Mouse (Mus musculus) liver, embryonic 16.5 days (tissue): ENCODE measurements around the gene Copz2. TPM values are rescaled to one million over a fixed set of nuclear protein-coding genes. Genes with fewer than 3 reads are reported as not detected.

Source experiments
- ATAC-seq: fragments of 200-750 bp; cut with Nextera tagmentation; 2 replicates; pipeline ENCODE4 v1.8.0; 2017; ENCODE audit warnings: low read depth, mild to moderate bottlenecking, moderate number of reproducible peaks, moderate library complexity
- H3K27ac ChIP-seq: fragments of 300-500 bp; sonication (generic); 2 replicates; pipeline ENCODE4 v1.5.1; 2014; ENCODE audit warnings: mild to moderate bottlenecking, low read length
- H3K27me3 ChIP-seq: fragments of 300-500 bp; sonication (generic); 2 replicates; pipeline ENCODE4 v1.6.1; 2014; ENCODE audit warnings: low read depth, low read length, mixed read lengths; ENCODE audit not compliant: control insufficient read depth, insufficient read depth
- H3K36me3 ChIP-seq: fragments of 300-500 bp; sonication (generic); 2 replicates; pipeline ENCODE4 v1.6.1; 2014; ENCODE audit warnings: mild to moderate bottlenecking; ENCODE audit not compliant: control insufficient read depth, insufficient read depth
- H3K4me1 ChIP-seq: fragments of 300-500 bp; sonication (generic); 2 replicates; pipeline ENCODE4 v1.6.1; 2014; ENCODE audit warnings: low read depth, low read length, mixed read lengths; ENCODE audit not compliant: control insufficient read depth
- H3K4me2 ChIP-seq: fragments of 300-500 bp; sonication (generic); 2 replicates; pipeline ENCODE4 v1.6.1; 2014; ENCODE audit warnings: low read depth, low read length, mixed read lengths
- H3K4me3 ChIP-seq: fragments of 300-500 bp; sonication (generic); 2 replicates; pipeline ENCODE4 v1.5.1; 2014; ENCODE audit warnings: low read depth, mild to moderate bottlenecking, low read length
- H3K9ac ChIP-seq: fragments of 300-500 bp; sonication (generic); 2 replicates; pipeline ENCODE4 v1.6.1; 2014; ENCODE audit warnings: low read depth, low read length
- H3K9me3 ChIP-seq: fragments of 300-500 bp; sonication (generic); replicated peaks from 2 replicates; pipeline ENCODE4 v1.6.1; 2016; ENCODE audit warnings: low read length; ENCODE audit not compliant: control insufficient read depth
- WGBS: fragments of 180-500 bp; shearing (Covaris S2); extraction: QIAGEN DNeasy Blood & Tissue Kit; methylation state at CpG from one replicate; pipeline ENCODE4 v1.1.7; 2014; ENCODE audit not compliant: insufficient replicate concordance; 5-methylcytosine and 5-hydroxymethylcytosine counted together
- polyA plus RNA-seq: library from polyadenylated mRNA; unstranded; fragments of >200 nt; fragmentation: Nextera tagmentation; extraction: Ambion mirVana; gene quantifications from 2 replicates; pipeline ENCODE4 v1.2.1, GENCODE M21; 2015

The Copz2 gene
- polyA plus RNA-seq, 1 experiment from 2014 or later, result 25.7 TPM

GRCm38 (mm10) chr11:96832541-96832940 is 17.1 kb upstream of the Copz2 start:
- no peak overlapping the region for H3K9ac ChIP-seq
- no peak overlapping the region for H3K4me2 ChIP-seq
- H3K27ac ChIP-seq, result no peak overlapping the region
- 69% methylated on average over 3 of the region's 3 CpGs for WGBS
- H3K4me3 ChIP-seq, result no peak overlapping the region
- H3K9me3 ChIP-seq, result no peaks in the 10 kb centered on the region
- peaks cover 20% of the 10 kb centered on the region for H3K4me1 ChIP-seq
- no peaks in the 10 kb centered on the region; the same call in 1 of the 2 replicates for H3K36me3 ChIP-seq
- no peak for ATAC-seq
- H3K27me3 ChIP-seq, result no peaks in the 10 kb centered on the region

DNA sequence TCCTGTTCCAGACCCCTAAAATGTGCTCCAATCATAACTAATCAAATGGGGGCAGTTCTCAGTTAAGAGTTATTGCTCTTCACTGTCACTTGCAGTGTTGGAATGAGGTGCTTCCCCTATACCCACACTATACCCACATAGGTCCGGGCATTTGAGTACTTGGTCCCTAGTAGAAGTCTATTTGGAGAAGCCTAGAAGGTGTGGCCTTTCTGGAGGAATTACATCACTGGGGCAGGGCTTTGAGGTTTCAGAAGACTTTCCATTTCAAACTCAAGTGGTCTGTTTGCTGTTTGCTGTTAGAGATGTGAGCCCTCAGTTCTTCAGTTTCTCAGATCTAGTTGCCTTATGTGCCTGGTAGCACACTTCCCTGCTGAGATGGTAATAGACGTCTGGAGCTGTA is 16.7 kb upstream of the Copz2 start:
- WGBS, result 29% methylated on average over 2 of the region's 2 CpGs
- H3K4me2 ChIP-seq, result no peak overlapping the region

GRCm38 (mm10) chr11:96834127-96834526 is 15.5 kb upstream of the Copz2 start:
- Histone ChIP-seq H3K27ac (no peak overlapping the region), H3K4me1 (peaks cover 8% of the 10 kb centered on the region), H3K4me3 (no peak overlapping the region), H3K9me3 (no peaks in the 10 kb centered on the region), H3K36me3 (no peaks in the 10 kb centered on the region), H3K27me3 (no peaks in the 10 kb centered on the region), H3K4me2 (no peak overlapping the region), H3K9ac (no peak overlapping the region)
- WGBS, result 81% methylated on average over 1 of the region's 1 CpGs
- ATAC-seq, result no peak

More for the DNA sequence above, 16.7 kb upstream of the Copz2 start:
- H3K4me1 ChIP-seq, result peaks cover 16% of the 10 kb centered on the region
- H3K9ac ChIP-seq, result no peak overlapping the region
- no peak overlapping the region for H3K27ac ChIP-seq
- H3K9me3 ChIP-seq, result no peaks in the 10 kb centered on the region
- H3K36me3 ChIP-seq, result no peaks in the 10 kb centered on the region
- no peaks in the 10 kb centered on the region for H3K27me3 ChIP-seq
- H3K4me3 ChIP-seq, result no peak overlapping the region
- ATAC-seq, result no peak

- no peak for ATAC-seq
- no peak overlapping the region for H3K4me3 ChIP-seq
- 40% methylated on average over 9 of the region's 9 CpGs for WGBS
Measured at GRCm38 (mm10) chr11:96837298-96837697, 12.4 kb upstream of the Copz2 start.

DNA sequence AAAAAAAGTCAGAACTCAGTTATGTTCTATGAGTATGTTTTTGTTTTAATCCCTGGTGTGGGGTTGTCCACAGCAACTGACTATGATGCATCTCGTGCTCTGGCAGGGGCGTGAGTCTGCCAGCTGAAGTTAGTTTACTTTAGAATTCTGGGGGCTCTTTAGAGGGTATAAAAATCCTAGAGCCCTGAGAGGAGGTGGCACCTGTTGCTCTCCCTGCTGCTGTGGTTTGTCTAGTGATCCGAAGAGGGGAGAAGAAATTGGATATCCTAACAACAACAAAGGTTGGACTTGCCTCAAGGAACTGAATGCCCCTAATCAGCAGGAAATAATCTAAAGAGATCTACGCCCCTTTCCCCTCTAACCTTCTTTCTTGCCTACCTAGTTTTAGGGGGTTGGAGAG is 11.3 kb upstream of the Copz2 start:
- Histone ChIP-seq H3K9me3 (no peaks in the 10 kb centered on the region), H3K9ac (no peak overlapping the region), H3K36me3 (no peaks in the 10 kb centered on the region), H3K4me2 (no peak overlapping the region), H3K27ac (no peak overlapping the region), H3K4me1 (no peaks in the 10 kb centered on the region), H3K4me3 (no peak overlapping the region), H3K27me3 (no peaks in the 10 kb centered on the region)
- ATAC-seq, result no peak
- 51% methylated on average over 4 of the region's 4 CpGs for WGBS

More at GRCm38 (mm10) chr11:96837298-96837697, 12.4 kb upstream of the Copz2 start:
- Histone ChIP-seq H3K9me3 (no peaks in the 10 kb centered on the region), H3K27ac (no peak overlapping the region), H3K4me2 (no peak overlapping the region), H3K27me3 (no peaks in the 10 kb centered on the region), H3K36me3 (no peaks in the 10 kb centered on the region), H3K4me1 (no peaks in the 10 kb centered on the region), H3K9ac (no peak overlapping the region)

DNA sequence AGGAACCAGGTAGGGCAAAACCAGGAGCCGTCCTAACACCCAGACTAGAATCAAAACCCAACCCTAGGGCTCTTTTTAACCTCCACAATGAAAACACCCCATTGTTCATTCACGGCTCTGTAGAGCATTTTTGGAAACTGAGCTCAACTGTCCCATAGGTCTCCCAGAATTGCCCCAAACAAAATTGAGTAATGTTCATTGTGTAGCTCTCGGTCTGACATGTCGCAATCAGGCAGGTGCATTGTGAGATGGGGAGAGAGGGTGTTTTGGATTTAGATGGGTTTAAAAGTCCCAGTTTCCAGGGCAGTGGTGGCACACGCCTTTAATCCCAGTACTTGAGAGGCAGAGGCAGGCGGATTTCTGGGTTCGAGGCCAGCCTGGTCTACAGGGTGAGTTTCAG is 10.2 kb upstream of the Copz2 start:
- Histone ChIP-seq H3K4me3 (no peak overlapping the region), H3K4me2 (no peak overlapping the region), H3K9ac (no peak overlapping the region), H3K9me3 (no peaks in the 10 kb centered on the region), H3K27me3 (no peaks in the 10 kb centered on the region), H3K4me1 (no peaks in the 10 kb centered on the region), H3K36me3 (no peaks in the 10 kb centered on the region), H3K27ac (no peak overlapping the region)
- 55% methylated on average over 7 of the region's 7 CpGs for WGBS
- no peak for ATAC-seq

GRCm38 (mm10) chr11:96839877-96840276 is 9.8 kb upstream of the Copz2 start:
- no peak for ATAC-seq
- WGBS, result 58% methylated on average over 3 of the region's 3 CpGs
- H3K4me3 ChIP-seq, result no peak overlapping the region

DNA sequence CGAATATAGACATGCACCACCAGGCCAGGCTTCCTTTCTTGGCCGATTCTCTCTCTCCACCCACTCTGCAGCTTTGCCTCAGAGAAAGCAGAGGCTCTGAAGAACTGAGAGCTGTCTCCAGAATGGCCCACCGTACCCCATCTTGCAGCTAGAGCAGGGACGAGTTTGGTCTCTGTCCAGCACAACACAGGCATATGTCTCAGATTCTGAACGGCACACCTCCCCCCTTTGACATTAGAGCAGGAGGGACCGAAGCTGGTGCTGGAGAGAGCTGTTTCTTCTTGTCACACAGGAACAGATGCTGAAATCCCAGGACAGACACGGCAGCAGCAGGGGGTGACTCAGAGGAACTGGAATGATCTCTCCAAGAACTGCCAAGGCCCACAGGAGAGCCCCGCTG is 9.4 kb upstream of the Copz2 start:
- no peak for ATAC-seq
- H3K4me2 ChIP-seq, result no peak overlapping the region
- H3K36me3 ChIP-seq, result no peaks in the 10 kb centered on the region
- no peak overlapping the region for H3K9ac ChIP-seq
- no peak overlapping the region for H3K27ac ChIP-seq
- WGBS, result 46% methylated on average over 8 of the region's 8 CpGs
- no peaks in the 10 kb centered on the region for H3K9me3 ChIP-seq
- H3K4me1 ChIP-seq, result no peaks in the 10 kb centered on the region
- no peak overlapping the region for H3K4me3 ChIP-seq
- H3K27me3 ChIP-seq, result no peaks in the 10 kb centered on the region

More at GRCm38 (mm10) chr11:96839877-96840276, 9.8 kb upstream of the Copz2 start:
- H3K9me3 ChIP-seq, result no peaks in the 10 kb centered on the region
- no peaks in the 10 kb centered on the region for H3K27me3 ChIP-seq
- H3K36me3 ChIP-seq, result no peaks in the 10 kb centered on the region
- no peaks in the 10 kb centered on the region for H3K4me1 ChIP-seq
- H3K4me2 ChIP-seq, result no peak overlapping the region
- H3K9ac ChIP-seq, result no peak overlapping the region
- H3K27ac ChIP-seq, result no peak overlapping the region

DNA sequence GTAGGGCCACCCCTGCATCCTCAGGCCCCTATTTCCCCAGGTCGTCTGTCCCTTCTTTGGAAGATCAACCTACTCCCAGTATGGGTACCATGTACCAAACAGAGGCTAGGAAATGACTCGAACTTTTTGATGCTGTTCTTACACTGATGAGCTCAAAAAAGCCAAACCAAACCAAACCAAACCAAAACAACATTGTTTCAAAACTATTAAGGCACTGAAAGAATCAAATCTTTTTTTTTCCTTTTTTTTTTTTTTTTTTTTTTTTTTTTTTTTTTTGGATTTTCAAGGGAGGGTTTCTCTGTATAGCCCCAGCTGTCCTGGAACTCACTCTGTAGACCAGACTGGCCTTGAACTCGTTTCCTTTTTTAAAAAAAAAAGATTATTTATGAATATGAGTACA is 6.0 kb upstream of the Copz2 start:
- no peak overlapping the region for H3K27ac ChIP-seq
- no peak for ATAC-seq
- H3K4me3 ChIP-seq, result no peak overlapping the region
- H3K4me2 ChIP-seq, result no peak overlapping the region
- H3K9ac ChIP-seq, result no peak overlapping the region
- WGBS, result 41% methylated on average over 3 of the region's 3 CpGs
- no peaks in the 10 kb centered on the region for H3K4me1 ChIP-seq
- H3K36me3 ChIP-seq, result no peaks in the 10 kb centered on the region
- H3K27me3 ChIP-seq, result no peaks in the 10 kb centered on the region; the same call in 1 of the 2 replicates
- no peaks in the 10 kb centered on the region for H3K9me3 ChIP-seq
